Mouse (Mus musculus) c-Kit-positive CD71-positive TER-119-negative erythroid progenitor cells, embryonic 14.5 days (primary cell): ENCODE measurements around the gene Dck.
"Not testable (repeated sequence)": the region's sequence is repeated elsewhere in the genome, so short reads cannot be mapped to it uniquely, and the experiment has no call there.

Experiments
- DNase-seq: peaks from one replicate; pipeline ENCODE4 v3.0.0-alpha.2; 2013; ENCODE audit warnings: low read depth

The Dck gene

DNA sequence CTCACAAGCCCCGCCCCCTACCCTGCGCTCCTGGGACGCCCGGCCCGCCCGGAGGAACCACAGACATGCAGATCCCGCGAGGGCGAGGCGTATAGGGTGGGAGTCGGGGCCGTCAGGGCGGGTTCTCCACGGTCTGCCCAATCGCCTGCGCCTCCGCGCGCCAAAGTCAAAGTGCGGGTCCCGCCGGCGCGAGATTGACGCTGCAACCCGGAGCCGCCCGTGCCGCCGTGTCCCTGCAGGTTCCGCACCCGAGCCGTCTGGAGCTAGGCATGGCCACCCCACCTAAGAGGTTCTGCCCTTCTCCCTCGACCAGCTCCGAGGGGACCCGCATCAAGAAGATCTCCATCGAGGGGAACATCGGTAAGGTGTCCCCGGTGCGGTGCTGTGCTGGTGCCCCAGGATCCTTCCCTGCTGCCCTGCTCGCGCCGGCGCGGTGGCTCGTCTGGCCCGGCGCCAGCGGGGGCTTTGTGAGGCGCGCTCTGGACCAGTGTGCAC lies at the start of gene Dck:
Gene Dck (plus strand): TSS at position 10 of the 495 bp plus-strand sequence.
- peak; percentile 98 for DNase-seq

DNA sequence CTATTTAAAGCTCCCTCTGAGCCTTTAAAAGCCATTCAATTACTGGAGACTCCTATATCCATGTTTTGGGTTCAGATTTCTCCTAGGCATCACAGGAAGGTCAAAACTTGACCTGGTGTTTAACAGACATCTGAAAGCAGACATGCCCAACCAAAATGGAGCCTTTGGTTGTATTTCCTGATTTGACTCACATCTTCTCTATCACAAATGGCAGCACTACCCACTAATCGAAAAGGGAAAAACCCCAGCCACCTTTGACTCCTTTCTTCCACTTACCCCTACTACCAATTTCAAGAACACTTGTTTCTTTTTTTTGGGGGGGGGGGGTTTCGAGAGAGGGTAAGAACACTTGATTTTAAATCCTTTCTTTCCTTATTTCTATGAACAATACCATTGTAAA lies 47.8 kb upstream of the Dck start:
- no peak for DNase-seq

DNA sequence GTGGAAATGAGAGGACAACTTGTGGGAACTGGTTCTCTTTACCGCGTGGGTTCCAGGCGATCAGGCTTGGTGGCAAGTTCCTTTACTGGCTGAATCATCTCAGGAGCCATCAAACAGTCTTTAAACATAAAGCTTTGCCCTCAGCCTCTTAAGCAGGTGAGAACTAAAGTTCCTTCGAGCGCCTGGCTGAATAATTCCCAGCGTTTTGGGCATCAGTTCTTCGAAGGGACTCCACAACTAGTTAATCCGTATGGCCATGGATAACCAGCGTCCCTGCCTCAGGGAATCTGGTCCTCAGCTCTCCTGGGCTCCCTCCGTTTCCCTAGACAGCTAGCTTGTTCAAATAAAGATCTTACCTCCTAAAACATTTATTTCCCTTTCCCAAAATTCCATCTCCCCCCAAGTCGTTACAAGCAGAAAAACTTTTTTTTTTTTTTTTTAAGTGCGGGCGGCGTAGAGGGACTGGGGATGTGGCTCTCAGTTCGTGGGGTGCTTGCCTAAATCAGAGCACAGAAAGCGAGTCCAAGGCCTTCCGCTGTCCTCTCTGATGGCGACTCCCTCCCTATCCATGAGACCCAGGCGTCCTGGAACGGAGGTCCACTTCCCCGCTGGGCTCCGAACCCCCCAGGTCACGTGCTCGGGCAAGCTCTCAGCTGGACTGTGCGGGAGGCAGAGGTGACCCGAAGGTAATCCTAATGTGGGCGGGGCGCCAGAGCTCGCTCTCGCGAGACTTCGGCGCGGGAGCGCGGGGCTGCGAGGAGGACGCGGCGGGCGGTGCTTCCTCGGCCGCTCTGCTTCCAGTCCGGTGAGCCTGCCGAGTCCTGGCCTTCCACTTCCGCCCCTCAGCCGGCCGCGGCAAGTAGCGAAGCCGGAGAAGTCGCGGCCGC lies 44.4 kb upstream of the Dck start, which contains the start of gene Mob1b:
Gene Mob1b (plus strand): TSS at position 740 of the 887 bp plus-strand sequence.
- DNase-seq: peak; percentile 88

GRCm38 (mm10) chr5:88721003-88721475 lies 43.8 kb upstream of the Dck start:
- no peak for DNase-seq

DNA sequence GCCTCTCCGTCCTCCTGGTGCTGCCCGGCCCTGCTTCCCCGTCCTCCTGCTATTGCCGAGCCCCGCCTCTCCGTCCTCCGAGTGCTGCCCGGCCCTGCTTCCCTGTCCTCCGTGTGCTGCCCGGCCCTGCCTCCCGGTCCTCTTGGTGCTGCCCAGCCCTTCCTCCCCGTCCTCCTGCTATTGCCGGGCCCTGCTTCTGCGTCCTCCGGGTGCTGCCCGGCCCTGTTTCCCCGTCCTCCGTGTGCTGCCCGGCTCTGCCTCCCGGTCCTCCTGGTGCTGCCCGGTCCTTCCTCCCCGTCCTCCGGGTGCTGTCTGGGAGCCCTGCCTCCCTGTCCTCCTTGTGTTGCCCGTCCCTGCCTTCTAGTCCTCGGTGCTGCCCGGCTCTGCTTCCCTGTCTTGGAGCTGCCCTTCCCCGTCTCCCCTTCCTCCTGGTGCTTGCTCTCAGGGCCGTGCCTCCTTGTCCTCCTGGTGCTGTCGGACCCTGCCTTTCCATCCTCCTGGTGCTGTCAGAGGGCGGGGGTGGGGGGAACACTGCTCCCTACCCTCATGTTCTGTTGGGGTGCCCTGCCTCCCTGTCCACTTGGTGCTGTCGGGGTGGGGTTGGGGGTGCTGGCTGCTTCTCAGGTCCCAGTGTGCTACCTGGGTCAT lies 43.1 kb upstream of the Dck start:
- DNase-seq: no peak

- no peak for DNase-seq
Measured at GRCm38 (mm10) chr5:88722213-88722600, 42.6 kb upstream of the Dck start.

DNA sequence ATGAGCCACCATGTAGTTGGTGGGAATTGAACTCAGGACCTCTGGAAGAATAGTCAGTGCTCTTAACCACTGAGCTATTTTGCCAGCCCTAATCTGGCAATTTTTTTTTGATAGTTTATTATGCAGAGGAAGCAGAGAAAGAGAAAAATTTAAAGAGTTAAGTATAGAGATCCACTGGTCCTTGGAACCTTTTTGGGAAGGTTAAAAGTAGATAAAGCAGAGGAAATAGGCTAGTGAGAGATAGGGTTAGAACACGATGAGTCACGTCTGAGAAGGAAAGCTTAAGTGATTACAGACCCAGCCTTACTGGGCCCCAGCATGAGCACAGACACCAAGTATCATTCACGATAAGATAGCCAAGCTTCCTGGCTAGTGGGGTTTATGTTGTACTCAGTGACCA lies 40.8 kb upstream of the Dck start:
- peak; percentile 68 for DNase-seq

DNA sequence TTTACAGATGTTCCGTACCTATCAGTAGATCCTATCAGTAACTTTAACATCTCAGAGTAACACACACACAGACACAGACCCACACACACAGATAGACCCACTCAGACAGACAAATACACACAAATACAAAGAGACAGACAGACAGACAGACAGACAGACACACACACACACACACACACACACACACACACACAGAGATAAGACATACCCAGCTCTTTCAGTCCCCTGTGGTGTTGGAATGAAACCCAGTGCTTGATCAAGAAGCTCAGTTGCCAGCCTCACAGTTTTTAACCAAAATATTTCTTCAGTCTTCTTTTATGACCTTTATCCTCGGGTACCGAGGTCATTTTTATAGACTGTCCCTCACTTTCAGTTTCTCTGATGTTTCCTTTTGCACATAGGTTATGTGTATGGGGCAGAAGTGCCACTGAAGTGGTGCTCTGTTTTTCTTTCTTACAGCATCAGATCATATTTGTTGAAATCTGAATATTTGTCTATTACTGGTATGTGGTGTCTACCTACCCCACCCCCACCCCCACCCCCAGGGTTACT lies 37.1 kb upstream of the Dck start:
- no peak for DNase-seq

- no peak for DNase-seq
Measured at GRCm38 (mm10) chr5:88734786-88735185, 30.0 kb upstream of the Dck start.

DNA sequence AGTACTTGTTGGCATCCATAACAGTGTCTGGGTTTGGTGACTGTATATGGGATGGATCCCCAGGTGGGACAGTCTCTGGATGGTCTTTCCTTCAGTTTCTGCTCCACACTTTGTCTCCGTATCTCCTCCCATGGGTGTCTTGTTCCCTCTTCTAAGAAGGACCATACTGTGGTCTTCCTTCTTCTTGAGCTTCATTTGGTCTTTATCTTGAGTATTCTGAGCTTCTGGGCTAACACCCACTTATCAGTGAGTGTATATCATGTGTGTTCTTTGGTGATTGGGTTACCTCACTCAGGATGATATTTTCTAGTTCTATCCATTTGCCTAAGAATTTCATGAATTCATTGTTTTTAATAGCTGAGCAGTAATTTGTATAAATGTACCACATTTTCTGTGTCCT lies 23.7 kb upstream of the Dck start:
- not testable (repeated sequence) for DNase-seq

DNA sequence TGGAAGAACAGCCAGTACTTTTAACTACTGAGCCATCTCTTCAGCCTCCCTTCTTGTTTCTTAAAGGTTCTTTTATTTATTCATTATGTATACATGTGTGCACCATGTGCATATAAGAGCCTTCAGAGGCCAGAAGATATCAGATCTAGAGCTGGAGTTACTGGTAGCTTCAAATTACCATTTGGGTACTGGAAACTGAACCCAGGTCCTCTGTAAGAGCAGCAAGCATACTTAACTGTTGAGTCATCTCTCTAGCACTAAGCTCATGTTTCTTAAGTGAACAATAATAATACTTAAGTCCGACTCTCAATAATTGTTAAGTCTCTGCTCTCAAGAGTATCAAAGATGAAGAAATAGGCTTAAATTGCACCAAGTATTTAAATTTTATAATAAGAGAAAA lies 17.0 kb upstream of the Dck start:
- no peak for DNase-seq

GRCm38 (mm10) chr5:88753199-88753598 lies 11.6 kb upstream of the Dck start:
- DNase-seq: no peak

DNA sequence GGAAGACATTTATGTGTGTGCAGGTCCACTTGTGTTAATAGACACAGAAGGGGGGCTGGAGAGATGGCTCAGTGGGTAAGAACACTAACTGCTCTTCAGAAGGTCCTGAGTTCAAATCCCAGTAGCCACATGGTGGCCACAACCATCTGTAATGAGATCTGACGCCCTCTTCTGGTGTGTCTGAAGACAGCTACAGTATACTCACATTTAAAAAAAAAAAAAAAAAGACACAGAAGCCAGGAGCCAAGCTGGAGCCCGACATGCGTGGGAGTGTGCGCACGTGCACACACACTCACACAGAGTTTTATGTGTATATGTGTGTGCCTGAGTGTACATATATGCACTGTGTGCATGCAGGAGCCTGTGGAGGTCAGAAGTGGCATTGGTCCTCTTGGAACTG lies 2.2 kb upstream of the Dck start:
- no peak for DNase-seq

DNA sequence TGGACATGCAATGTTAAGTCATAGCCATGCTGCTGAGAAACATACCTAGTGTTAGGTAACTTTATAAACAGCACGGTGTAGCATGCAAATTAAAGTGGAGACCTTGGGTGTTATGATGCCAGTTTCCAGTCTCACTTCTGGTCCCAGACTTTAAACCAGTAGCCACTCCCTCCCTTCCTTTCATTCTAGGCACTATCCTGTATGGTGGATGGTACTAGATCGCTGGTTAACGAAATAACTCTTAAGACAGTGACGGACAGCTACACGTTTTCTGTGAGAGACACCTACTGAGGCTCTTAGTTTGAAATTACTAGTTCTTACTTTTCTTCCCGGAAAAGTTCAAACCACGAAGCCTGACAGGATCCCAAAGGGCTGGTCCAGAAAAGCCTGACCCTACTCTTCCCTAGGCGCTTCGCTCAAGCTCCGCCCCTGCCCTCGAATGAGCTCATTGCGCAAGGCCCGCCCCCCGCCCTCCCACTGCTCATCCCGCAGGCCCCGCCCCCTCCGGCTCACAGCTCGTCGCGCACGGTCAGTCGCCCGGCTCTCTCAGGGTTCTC lies 288 bp upstream of the Dck start:
- no peak for DNase-seq

- DNase-seq: peak; percentile 5
Measured at GRCm38 (mm10) chr5:88765587-88765986, 791 bp downstream of the Dck start.

DNA sequence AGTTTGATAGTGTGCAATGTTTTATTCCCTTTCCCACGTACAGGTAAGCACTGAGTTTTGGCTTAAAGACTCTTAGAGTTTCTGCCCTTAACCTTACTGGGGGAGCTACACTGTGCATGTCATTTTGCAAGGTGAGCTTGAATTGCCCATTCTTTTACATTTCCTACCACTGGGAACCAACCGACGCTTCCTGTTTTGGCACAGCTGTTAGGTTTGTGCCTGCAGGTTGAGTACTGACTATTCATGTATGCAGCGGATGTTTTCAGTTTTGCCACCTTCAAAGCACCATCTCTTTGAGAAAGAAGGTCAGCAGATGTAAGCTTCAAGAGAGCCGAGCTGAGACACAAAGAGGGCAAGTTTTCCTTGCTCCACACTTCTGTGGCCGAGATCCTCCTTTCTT lies 1.3 kb downstream of the Dck start:
- DNase-seq: peak; percentile 11

- DNase-seq: peak; percentile 19
Measured at GRCm38 (mm10) chr5:88766863-88767262, 2.1 kb downstream of the Dck start.

DNA sequence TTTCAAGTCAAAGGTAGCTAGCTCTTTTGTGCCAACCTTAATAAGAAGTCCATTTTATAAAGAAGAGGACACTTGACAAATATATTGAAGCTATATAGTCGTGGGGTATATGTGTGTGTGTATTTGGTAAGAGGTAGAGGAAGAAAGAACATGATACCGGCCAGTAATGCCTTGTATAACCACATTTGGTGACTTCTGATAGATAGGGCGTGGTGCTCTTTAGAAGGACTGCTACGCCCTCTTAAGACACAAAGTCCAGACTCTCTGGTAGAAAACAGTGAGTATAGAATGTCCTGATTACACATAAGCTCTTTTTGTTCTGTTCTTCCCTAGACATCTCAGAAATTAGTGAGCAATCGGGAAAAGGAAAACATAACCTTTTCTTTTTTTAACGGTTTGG lies 3.4 kb downstream of the Dck start:
- peak; percentile 58 for DNase-seq

DNA sequence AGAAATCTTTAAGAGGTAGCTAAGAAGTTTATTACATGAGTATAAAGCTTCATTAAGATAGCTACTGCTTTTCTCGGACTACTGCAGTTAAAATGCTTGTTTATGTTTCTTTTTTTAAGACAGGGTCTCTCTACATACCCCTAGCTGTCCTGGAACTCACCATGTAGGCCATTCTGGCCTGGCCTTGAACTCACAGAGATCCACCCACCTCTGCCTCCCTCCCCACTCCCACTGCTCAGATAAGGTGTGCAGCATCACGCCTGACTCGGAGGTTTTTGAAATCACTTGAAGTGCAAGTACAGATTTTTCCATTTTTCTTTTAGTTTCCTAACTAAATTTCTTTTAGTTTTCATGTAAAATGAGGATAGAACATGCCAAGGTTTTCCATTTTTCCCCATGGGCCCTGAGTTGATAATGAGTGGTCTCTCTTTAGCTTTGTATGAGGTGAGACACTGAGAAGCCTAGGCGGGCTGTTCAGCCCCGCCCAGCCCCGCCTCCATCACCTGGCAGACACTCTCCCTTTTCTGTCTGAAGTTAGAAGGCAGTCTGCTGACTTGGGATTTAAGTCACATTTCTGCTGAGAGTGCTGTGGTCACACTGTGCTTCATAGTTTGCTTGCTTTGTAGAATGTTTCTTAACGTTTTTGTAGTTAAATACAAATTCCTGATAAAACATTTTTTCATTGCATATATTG lies 17.4 kb downstream of the Dck start:
- DNase-seq: no peak

GRCm38 (mm10) chr5:88785059-88785458 lies 20.3 kb downstream of the Dck start:
- DNase-seq: no peak

DNA sequence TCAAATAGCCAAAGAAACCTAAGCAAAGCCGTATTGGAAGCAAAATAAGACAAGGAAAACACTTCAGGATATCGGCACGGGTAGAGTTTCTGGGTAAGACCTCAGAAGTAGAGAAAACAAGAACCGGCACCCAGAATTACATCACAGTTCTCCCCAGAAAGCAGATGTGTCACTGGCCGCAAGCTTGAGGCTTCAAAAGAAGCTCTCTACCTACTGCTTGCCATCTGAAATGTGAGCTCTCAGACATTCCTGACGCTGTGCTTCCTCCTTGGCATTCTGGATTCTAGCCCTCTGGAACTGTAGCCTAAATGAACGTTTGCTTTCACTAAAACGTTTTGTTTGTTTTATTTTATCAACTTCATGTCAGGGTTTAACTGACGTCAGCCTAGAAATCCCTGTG lies 25.9 kb downstream of the Dck start:
- DNase-seq: no peak
